Mouse (Mus musculus) left cerebral cortex, postnatal 14 days (tissue): ENCODE data around the gene Gm29644. TPM values are rescaled to one million over a fixed set of nuclear protein-coding genes. Genes with fewer than 3 reads are reported as not detected.
"Not testable (repeated sequence)": the region's sequence is repeated elsewhere in the genome, so short reads cannot be mapped to it uniquely, and the experiment has no call there.

Experiments used
- DNase-seq, 2 experiments: peaks; one replicate each; pipeline ENCODE4 v3.0.0; 2021 to 2022; ENCODE audit warnings: low spot score in 2 of 2, mixed read lengths in 1 of 2
- intact Hi-C: fragments of 180-260 bp; cut with DNase I; formaldehyde crosslinking; loops from one replicate; pipeline ENCODE4 v1.15.1; 2025
- long read RNA-seq, 2 experiments: library from polyadenylated mRNA; stranded (forward); transcript quantifications; one replicate each; pipeline ENCODE4 v2.0.0; 2021
- total RNA-seq, 2 experiments: library from RNA; stranded (reverse); gene quantifications; 2 replicates each; pipeline ENCODE4 v1.2.3; 2021

The Gm29644 gene
- total RNA-seq = not detected
- long read RNA-seq, experiment 1 = 0 reads
- long read RNA-seq, experiment 2 = 0 reads

DNA sequence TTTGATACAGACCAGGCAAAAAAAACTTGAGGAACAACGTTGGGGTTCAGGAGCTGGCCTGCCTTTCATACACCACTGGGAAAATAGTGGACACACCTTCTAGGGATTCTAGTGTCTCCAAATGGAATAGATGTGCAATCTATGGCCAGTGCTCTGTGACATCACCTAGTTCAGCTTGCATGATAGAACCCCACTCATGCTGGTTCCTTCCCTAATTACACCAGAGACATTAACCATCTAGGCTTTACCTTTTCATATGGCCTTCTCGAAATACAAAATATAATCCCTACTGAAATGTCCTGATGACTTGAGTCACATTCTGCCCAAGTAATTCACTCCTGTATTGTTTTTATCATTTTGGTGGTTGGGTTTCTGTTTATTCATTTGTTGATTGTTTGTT is at the start of gene Gm29644, which contains the start of gene Gm29423:
TSS of gene Gm29644 (minus strand) at position 157 of the 400 bp plus-strand sequence.
TSS of gene Gm29423 (minus strand) at position 101 of the 400 bp plus-strand sequence.
- intact Hi-C loops = not testable (repeated sequence)

DNA sequence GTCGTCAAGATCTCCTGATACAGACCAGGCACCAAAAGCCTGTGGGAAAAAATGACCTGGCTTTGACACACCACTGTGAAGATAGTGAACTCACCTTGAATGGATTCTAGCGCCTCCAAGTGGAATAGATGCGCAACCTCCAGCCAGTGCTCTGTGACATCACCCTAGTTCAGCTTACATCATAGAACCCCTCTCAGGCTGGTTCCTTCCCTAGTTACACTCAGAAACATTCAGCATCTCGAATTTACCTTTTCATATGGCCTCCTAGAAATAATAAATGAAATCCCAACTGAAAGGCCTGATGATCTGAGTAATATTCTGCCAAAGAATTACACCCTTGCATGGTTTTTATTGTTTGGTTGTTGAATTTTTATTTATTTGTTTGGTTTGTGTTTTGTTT is 29.6 kb downstream of the Gm29644 start, which contains the start of gene Gm21118:
TSS of gene Gm21118 (minus strand) at position 101 of the 400 bp plus-strand sequence.
- DNase-seq, intact Hi-C loops: not testable (repeated sequence)

More for the DNA sequence above, at the start of gene Gm29644, which contains the start of gene Gm29423:
- DNase-seq = not testable (repeated sequence)

Other genes starting within 250 kb of the Gm29644 start
- not detected for gene Gm21118, start 29.7 kb downstream of the Gm29644 start, total RNA-seq
- gene Gm29423, start 56 bp downstream of the Gm29644 start, total RNA-seq = not detected
- gene Gm20888, start 138.5 kb upstream of the Gm29644 start, total RNA-seq = not detected